Mouse (Mus musculus): ENCODE data around the gene Sh2d6.
A peak's percentile ranks its signal among the peaks of the same experiment; 100 is the strongest.
"Not testable (repeated sequence)": the region's sequence is repeated elsewhere in the genome, so short reads cannot be mapped to it uniquely, and the experiment has no call there.

Gene Sh2d6

GRCm38 (mm10) chr6:72492892-72493291 lies 28.6 kb downstream of the Sh2d6 start:
- DNase-seq, result peak; percentile 38 to 58

- no peak for DNase-seq
Observed at GRCm38 (mm10) chr6:72491151-72491550, 30.4 kb downstream of the Sh2d6 start.

GRCm38 (mm10) chr6:72489534-72489933 lies 32.0 kb downstream of the Sh2d6 start:
- no peak for DNase-seq

- DNase-seq, result peak; percentile 58 to 73
Observed at GRCm38 (mm10) chr6:72488850-72489249, 32.7 kb downstream of the Sh2d6 start.

- no peak for DNase-seq
Observed at GRCm38 (mm10) chr6:72487282-72487681, 34.2 kb downstream of the Sh2d6 start.

- DNase-seq, result no peak
Observed at GRCm38 (mm10) chr6:72486307-72486706, 35.2 kb downstream of the Sh2d6 start.

GRCm38 (mm10) chr6:72484887-72485286 lies 36.6 kb downstream of the Sh2d6 start:
- DNase-seq, result no peak

- no peak for DNase-seq
Observed at GRCm38 (mm10) chr6:72482156-72482555, 39.4 kb downstream of the Sh2d6 start.

- DNase-seq, result peak; percentile 51 to 61
Observed at GRCm38 (mm10) chr6:72480422-72480702, 41.1 kb downstream of the Sh2d6 start.

GRCm38 (mm10) chr6:72479645-72480421 lies 41.7 kb downstream of the Sh2d6 start:
- DNase-seq, result no peak

- not testable (repeated sequence) for DNase-seq
Observed at GRCm38 (mm10) chr6:72478691-72479090, 42.8 kb downstream of the Sh2d6 start.

GRCm38 (mm10) chr6:72477621-72478020 lies 43.9 kb downstream of the Sh2d6 start:
- peak; percentile 47 to 55 for DNase-seq

- DNase-seq, result no peak
Observed at GRCm38 (mm10) chr6:72476836-72477235, 44.7 kb downstream of the Sh2d6 start.

GRCm38 (mm10) chr6:72475221-72475985 lies 46.1 kb downstream of the Sh2d6 start:
- DNase-seq, result no peak

- DNase-seq, result peak; percentile 68 to 78
Observed at GRCm38 (mm10) chr6:72473264-72474041, 48.1 kb downstream of the Sh2d6 start.

GRCm38 (mm10) chr6:72466171-72466570 lies 55.3 kb downstream of the Sh2d6 start:
- no peak for DNase-seq

- DNase-seq, result no peak
Observed at GRCm38 (mm10) chr6:72465361-72466157, 55.9 kb downstream of the Sh2d6 start.

Measured in lung, adult 18-20 months (tissue).